Mouse (Mus musculus): ENCODE data around the gene Zfp787.

Gene Zfp787

GRCm38 (mm10) chr7:6119501-6119900, 36.3 kb downstream of the Zfp787 start:
- DNase-seq = no peak

Measured in kidney, postnatal 25 days (tissue).